Mouse (Mus musculus): ENCODE measurements around the gene Pik3r1. TPM values are rescaled to one million over a fixed set of nuclear protein-coding genes. Genes with fewer than 3 reads are reported as not detected.

The Pik3r1 gene
- polyA plus RNA-seq, 1 experiment from 2014 or later = 95.5 TPM

DNA sequence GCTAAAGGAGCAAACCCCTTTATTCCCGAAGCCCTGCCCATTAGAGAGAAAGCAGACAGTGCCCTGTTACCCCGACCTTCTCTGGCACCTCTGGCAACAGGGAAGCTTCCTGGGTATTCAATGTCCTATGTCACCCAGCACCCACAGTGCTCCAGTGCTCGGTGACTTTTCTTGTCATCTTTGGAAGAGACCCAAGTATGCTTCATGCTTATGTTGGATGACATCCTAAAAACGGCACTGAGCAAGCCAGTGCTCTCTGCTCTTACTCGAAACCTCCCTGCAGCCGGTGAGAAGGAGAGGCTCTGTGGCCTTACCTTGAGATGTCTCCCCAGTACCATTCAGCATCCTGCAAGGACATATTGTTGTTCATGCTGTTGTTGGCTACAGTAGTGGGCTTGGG lies 77.8 kb downstream of the Pik3r1 start:
- Histone ChIP-seq H3K9ac (replicated peaks; ENCODE audit: low read depth, low read length) (no peak overlapping the region), H3K27ac (ENCODE audit: low read length) (no peak overlapping the region), H3K9me3 (ENCODE audit: control insufficient read depth, low read depth, low read length) (no peaks in the 10 kb centered on the region), H3K4me1 (ENCODE audit: control insufficient read depth, insufficient read depth, low read length) (peaks cover 16% of the 10 kb centered on the region; the same call in 1 of the 2 replicates), H3K27me3 (ENCODE audit: control insufficient read depth, insufficient read depth, low read length) (no peaks in the 10 kb centered on the region), H3K4me2 (replicated peaks; ENCODE audit: low read depth, low read length) (no peak overlapping the region), H3K4me3 (ENCODE audit: low read depth, low read length) (no peak overlapping the region), H3K36me3 (ENCODE audit: control insufficient read depth, insufficient read depth, low read length) (peaks cover 36% of the 10 kb centered on the region)
- WGBS = 71% methylated on average over 6 of the region's 6 CpGs
- ATAC-seq (ENCODE audit: insufficient number of reproducible peaks, insufficient read depth, low FRiP score, low read depth) = no peak

DNA sequence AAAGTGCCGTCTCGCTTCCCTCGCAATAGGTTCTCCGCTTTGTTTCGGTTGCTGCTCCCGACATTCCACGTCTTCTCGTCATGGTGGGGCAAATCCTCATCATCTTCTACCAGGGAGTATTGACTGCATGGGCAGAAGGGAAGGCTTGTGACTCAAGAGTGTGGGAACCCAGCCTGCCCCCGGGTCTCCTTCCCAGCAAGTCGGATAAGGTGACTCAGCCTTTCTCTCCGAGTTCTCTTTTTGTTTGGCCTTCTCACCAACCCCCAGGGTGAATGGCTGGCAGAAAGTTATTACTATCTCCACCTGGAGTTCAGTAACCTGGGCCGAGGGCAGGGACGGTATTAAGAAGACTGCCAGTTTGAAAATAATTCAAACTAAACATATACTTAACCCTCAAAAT lies 81.8 kb downstream of the Pik3r1 start:
- H3K27me3 ChIP-seq (ENCODE audit: control insufficient read depth, insufficient read depth, low read length) = no peaks in the 10 kb centered on the region
- H3K27ac ChIP-seq (ENCODE audit: low read length) = no peak overlapping the region
- no peak for ATAC-seq (ENCODE audit: insufficient number of reproducible peaks, insufficient read depth, low FRiP score, low read depth)
- WGBS = 88% methylated on average over 13 of the region's 13 CpGs
- H3K36me3 ChIP-seq (ENCODE audit: control insufficient read depth, insufficient read depth, low read length) = peaks cover 53% of the 10 kb centered on the region
- H3K4me2 ChIP-seq (replicated peaks; ENCODE audit: low read depth, low read length) = no peak overlapping the region
- no peaks in the 10 kb centered on the region for H3K9me3 ChIP-seq (ENCODE audit: control insufficient read depth, low read depth, low read length)
- H3K9ac ChIP-seq (replicated peaks; ENCODE audit: low read depth, low read length) = no peak overlapping the region
- no peaks in the 10 kb centered on the region for H3K4me1 ChIP-seq (ENCODE audit: control insufficient read depth, insufficient read depth, low read length)
- H3K4me3 ChIP-seq (ENCODE audit: low read depth, low read length) = no peak overlapping the region

DNA sequence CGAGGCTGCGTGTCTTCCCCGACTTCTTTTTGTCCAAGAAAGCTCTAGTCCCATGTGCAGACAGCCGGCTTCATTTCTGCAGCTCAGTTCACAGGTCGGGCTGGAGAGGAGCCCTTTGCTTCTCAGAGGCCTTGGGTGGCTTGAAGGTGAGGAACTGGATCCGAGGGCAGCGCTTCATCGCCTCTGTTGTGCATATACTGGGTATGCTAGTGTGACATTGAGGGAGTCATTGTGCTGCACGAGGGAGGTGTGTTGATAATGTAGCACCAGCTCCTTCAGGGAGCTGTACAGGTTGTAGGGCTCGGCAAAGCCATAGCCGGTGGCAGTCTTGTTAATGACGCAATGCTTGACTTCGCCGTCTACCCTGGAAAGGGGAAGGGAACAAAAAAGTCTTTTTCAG lies 83.3 kb downstream of the Pik3r1 start:
- Histone ChIP-seq H3K4me3 (ENCODE audit: low read depth, low read length) (no peak overlapping the region), H3K27me3 (ENCODE audit: control insufficient read depth, insufficient read depth, low read length) (no peaks in the 10 kb centered on the region), H3K36me3 (ENCODE audit: control insufficient read depth, insufficient read depth, low read length) (peaks cover 53% of the 10 kb centered on the region), H3K27ac (ENCODE audit: low read length) (no peak overlapping the region), H3K4me1 (ENCODE audit: control insufficient read depth, insufficient read depth, low read length) (no peaks in the 10 kb centered on the region), H3K9me3 (ENCODE audit: control insufficient read depth, low read depth, low read length) (no peaks in the 10 kb centered on the region), H3K9ac (replicated peaks; ENCODE audit: low read depth, low read length) (no peak overlapping the region), H3K4me2 (replicated peaks; ENCODE audit: low read depth, low read length) (no peak overlapping the region)
- WGBS = 93% methylated on average over 14 of the region's 14 CpGs
- no peak for ATAC-seq (ENCODE audit: insufficient number of reproducible peaks, insufficient read depth, low FRiP score, low read depth)

- Histone ChIP-seq H3K27me3 (ENCODE audit: control insufficient read depth, insufficient read depth, low read length) (no peaks in the 10 kb centered on the region), H3K9me3 (ENCODE audit: control insufficient read depth, low read depth, low read length) (no peaks in the 10 kb centered on the region), H3K4me2 (replicated peaks; ENCODE audit: low read depth, low read length) (no peak overlapping the region), H3K9ac (replicated peaks; ENCODE audit: low read depth, low read length) (no peak overlapping the region), H3K27ac (ENCODE audit: low read length) (no peak overlapping the region), H3K4me1 (ENCODE audit: control insufficient read depth, insufficient read depth, low read length) (no peaks in the 10 kb centered on the region), H3K36me3 (ENCODE audit: control insufficient read depth, insufficient read depth, low read length) (peaks cover 38% of the 10 kb centered on the region), H3K4me3 (ENCODE audit: low read depth, low read length) (no peak overlapping the region)
- WGBS = 76% methylated on average over 4 of the region's 4 CpGs
- ATAC-seq (ENCODE audit: insufficient number of reproducible peaks, insufficient read depth, low FRiP score, low read depth) = no peak
These were observed 85.6 kb downstream of the Pik3r1 start for GRCm38 (mm10) chr13:101682378-101682777.

DNA sequence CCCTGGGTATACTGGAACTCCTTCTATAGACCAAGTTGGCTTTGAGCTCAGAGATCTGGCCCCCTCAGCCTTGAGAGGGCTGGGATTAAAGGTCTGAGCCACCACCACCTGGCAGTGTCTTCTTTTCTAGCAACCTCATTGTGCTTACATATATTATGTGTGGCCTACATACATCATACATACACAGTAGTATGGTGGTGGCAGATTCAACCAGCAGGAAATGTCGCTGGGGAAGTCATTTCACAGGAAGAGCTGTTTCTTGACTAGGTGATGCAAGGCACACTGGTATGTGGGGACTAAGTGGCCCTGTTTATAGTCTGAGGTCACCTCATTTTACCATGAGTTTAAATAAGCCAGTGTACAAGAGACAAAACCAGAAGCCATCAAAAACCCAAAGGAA lies 87.9 kb downstream of the Pik3r1 start:
- H3K4me3 ChIP-seq (ENCODE audit: low read depth, low read length) = no peak overlapping the region
- H3K36me3 ChIP-seq (ENCODE audit: control insufficient read depth, insufficient read depth, low read length) = peaks cover 16% of the 10 kb centered on the region
- H3K9ac ChIP-seq (replicated peaks; ENCODE audit: low read depth, low read length) = no peak overlapping the region
- no peak overlapping the region for H3K4me2 ChIP-seq (replicated peaks; ENCODE audit: low read depth, low read length)
- H3K4me1 ChIP-seq (ENCODE audit: control insufficient read depth, insufficient read depth, low read length) = no peaks in the 10 kb centered on the region
- H3K27me3 ChIP-seq (ENCODE audit: control insufficient read depth, insufficient read depth, low read length) = no peaks in the 10 kb centered on the region
- ATAC-seq (ENCODE audit: insufficient number of reproducible peaks, insufficient read depth, low FRiP score, low read depth) = no peak
- no peak overlapping the region for H3K27ac ChIP-seq (ENCODE audit: low read length)
- H3K9me3 ChIP-seq (ENCODE audit: control insufficient read depth, low read depth, low read length) = no peaks in the 10 kb centered on the region
- 85% methylated on average over 1 of the region's 1 CpGs for WGBS

DNA sequence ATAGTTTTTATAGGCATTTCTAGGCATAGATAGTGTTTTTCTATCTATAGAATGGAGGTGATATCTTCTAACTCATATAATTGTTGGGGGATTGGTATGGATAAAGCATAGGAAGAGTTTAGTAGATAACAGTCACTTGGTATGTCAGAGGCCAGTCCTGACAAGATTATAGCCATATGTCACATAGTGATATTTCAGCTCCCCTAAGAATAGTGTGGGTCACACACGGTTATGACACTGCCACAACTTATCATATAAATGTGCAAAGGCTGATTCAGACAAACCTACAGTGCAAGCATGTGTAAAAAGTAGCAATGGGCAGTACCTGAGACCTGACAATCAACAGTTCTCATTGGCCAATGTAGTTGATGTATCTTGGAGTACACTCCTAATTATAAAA lies 89.0 kb downstream of the Pik3r1 start:
- Histone ChIP-seq H3K36me3 (ENCODE audit: control insufficient read depth, insufficient read depth, low read length) (peaks cover 6% of the 10 kb centered on the region), H3K4me3 (ENCODE audit: low read depth, low read length) (no peak overlapping the region), H3K4me2 (replicated peaks; ENCODE audit: low read depth, low read length) (no peak overlapping the region), H3K27me3 (ENCODE audit: control insufficient read depth, insufficient read depth, low read length) (no peaks in the 10 kb centered on the region), H3K27ac (ENCODE audit: low read length) (no peak overlapping the region), H3K4me1 (ENCODE audit: control insufficient read depth, insufficient read depth, low read length) (no peaks in the 10 kb centered on the region), H3K9me3 (ENCODE audit: control insufficient read depth, low read depth, low read length) (no peaks in the 10 kb centered on the region), H3K9ac (replicated peaks; ENCODE audit: low read depth, low read length) (no peak overlapping the region)
- whole genome bisulfite sequencing = 90% methylated on average over 1 of the region's 1 CpGs
- no peak for ATAC-seq (ENCODE audit: insufficient number of reproducible peaks, insufficient read depth, low FRiP score, low read depth)

DNA sequence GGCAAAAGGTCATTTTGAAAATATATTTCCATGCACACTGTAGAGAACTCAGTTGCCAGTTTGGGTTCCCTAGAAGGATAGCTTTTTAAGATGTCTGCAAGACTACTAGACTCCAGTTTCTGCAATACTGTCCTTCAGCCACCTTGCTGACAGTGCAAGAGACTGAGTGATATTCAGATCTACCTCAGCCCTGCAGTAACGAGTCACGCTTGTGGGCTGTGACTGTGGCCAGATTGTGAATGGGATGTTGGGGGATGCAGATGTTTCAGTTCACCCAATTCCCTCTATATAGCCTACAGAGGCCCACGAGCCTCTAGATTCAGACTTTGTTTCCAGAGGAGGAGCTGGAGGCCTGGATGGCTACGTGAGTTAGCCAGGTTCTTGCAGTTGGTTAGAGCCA lies 90.0 kb downstream of the Pik3r1 start:
- ATAC-seq (ENCODE audit: insufficient number of reproducible peaks, insufficient read depth, low FRiP score, low read depth) = no peak
- H3K4me2 ChIP-seq (replicated peaks; ENCODE audit: low read depth, low read length) = no peak overlapping the region
- no peak overlapping the region for H3K4me3 ChIP-seq (ENCODE audit: low read depth, low read length)
- H3K4me1 ChIP-seq (ENCODE audit: control insufficient read depth, insufficient read depth, low read length) = no peaks in the 10 kb centered on the region
- H3K36me3 ChIP-seq (ENCODE audit: control insufficient read depth, insufficient read depth, low read length) = peaks cover 4% of the 10 kb centered on the region; the same call in 1 of the 2 replicates
- no peaks in the 10 kb centered on the region for H3K9me3 ChIP-seq (ENCODE audit: control insufficient read depth, low read depth, low read length)
- H3K27ac ChIP-seq (ENCODE audit: low read length) = no peak overlapping the region
- no peaks in the 10 kb centered on the region for H3K27me3 ChIP-seq (ENCODE audit: control insufficient read depth, insufficient read depth, low read length)
- WGBS = 84% methylated on average over 4 of the region's 4 CpGs
- H3K9ac ChIP-seq (replicated peaks; ENCODE audit: low read depth, low read length) = no peak overlapping the region

DNA sequence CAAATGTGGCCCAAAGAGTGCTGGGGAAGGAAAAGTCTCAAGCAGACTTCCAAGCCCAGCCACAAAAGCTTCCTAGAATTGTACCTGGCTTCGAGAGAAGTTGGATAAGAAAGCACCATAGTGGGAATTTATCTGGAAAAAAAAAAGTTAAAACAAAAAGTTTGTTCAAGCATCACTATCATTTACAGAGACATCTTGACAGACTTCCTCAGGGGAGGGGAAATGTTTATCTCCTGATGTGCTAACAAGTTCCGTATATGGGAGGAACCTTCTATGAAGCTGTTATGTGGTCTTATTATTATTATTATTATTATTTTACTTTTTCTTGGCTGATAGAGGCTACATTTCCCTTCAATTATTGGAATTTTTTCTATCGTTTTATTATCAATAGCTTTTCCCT lies 94.1 kb downstream of the Pik3r1 start:
- 82% methylated on average over 3 of the region's 3 CpGs for WGBS
- H3K9me3 ChIP-seq (ENCODE audit: control insufficient read depth, low read depth, low read length) = no peaks in the 10 kb centered on the region
- no peak overlapping the region for H3K4me3 ChIP-seq (ENCODE audit: low read depth, low read length)
- no peak for ATAC-seq (ENCODE audit: insufficient number of reproducible peaks, insufficient read depth, low FRiP score, low read depth)
- no peaks in the 10 kb centered on the region for H3K36me3 ChIP-seq (ENCODE audit: control insufficient read depth, insufficient read depth, low read length)
- H3K27ac ChIP-seq (ENCODE audit: low read length) = no peak overlapping the region
- H3K4me2 ChIP-seq (replicated peaks; ENCODE audit: low read depth, low read length) = no peak overlapping the region
- no peak overlapping the region for H3K9ac ChIP-seq (replicated peaks; ENCODE audit: low read depth, low read length)
- no peaks in the 10 kb centered on the region for H3K27me3 ChIP-seq (ENCODE audit: control insufficient read depth, insufficient read depth, low read length)
- no peaks in the 10 kb centered on the region for H3K4me1 ChIP-seq (ENCODE audit: control insufficient read depth, insufficient read depth, low read length)

DNA sequence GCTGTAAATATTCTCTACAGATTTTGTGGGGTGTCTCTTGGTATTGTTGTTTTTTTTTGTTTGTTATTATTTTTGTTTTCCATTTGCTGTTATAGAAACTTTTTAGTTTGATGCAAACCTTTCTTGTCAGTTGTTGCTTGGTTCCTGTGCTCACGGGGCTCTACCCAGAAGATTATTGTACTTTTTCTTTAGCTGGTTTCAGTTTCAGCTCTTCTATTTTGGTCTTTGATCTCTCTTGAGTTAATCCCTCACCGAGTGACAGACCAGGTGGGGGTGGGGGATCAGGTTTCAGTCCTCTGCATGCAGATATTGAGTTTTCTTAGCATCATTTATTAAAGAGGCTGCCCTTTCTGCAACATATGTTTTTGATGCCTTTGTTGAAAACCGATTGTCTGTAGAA lies 99.2 kb downstream of the Pik3r1 start:
- Histone ChIP-seq H3K9ac (replicated peaks; ENCODE audit: low read depth, low read length) (no peak overlapping the region), H3K4me3 (ENCODE audit: low read depth, low read length) (no peak overlapping the region), H3K27ac (ENCODE audit: low read length) (no peak overlapping the region), H3K36me3 (ENCODE audit: control insufficient read depth, insufficient read depth, low read length) (no peaks in the 10 kb centered on the region), H3K27me3 (ENCODE audit: control insufficient read depth, insufficient read depth, low read length) (no peaks in the 10 kb centered on the region), H3K4me2 (replicated peaks; ENCODE audit: low read depth, low read length) (no peak overlapping the region), H3K9me3 (ENCODE audit: control insufficient read depth, low read depth, low read length) (no peaks in the 10 kb centered on the region), H3K4me1 (ENCODE audit: control insufficient read depth, insufficient read depth, low read length) (no peaks in the 10 kb centered on the region)
- 27% methylated on average over 3 of the region's 3 CpGs for WGBS
- no peak for ATAC-seq (ENCODE audit: insufficient number of reproducible peaks, insufficient read depth, low FRiP score, low read depth)
